Mouse (Mus musculus) CH12.LX (cell line): ENCODE data around the gene Atxn10. TPM values are rescaled to one million over a fixed set of nuclear protein-coding genes. Genes with fewer than 3 reads are reported as not detected.
A peak's percentile ranks its signal among the peaks of the same experiment; 100 is the strongest.

Experiments
- DNase-seq: peaks from one replicate; pipeline ENCODE4 v3.0.0-alpha.2; 2013; ENCODE audit errors: extremely low read depth
- H3K27ac ChIP-seq: 2 replicates; pipeline ENCODE4 v1.5.1; 2012; ENCODE audit warnings: low read depth, mild to moderate bottlenecking, control low read depth, moderate library complexity; ENCODE audit not compliant: insufficient read depth
- H3K27me3 ChIP-seq: replicated peaks from 2 replicates; pipeline ENCODE3; 2012; ENCODE audit warnings: inconsistent platforms
- H3K36me3 ChIP-seq, 2 experiments: replicated peaks in 1 of 2; 2 replicates each; pipeline versions ENCODE3 to v1.6.1; 2012; ENCODE audit warnings: inconsistent platforms in 1 of 2, low read length in 1 of 2, mild to moderate bottlenecking in 1 of 2, mixed read lengths in 1 of 2, moderate library complexity in 1 of 2; ENCODE audit not compliant: control insufficient read depth in 1 of 2, insufficient read depth in 1 of 2
- H3K4me1 ChIP-seq, 2 experiments: 2 replicates each; pipeline ENCODE4 v1.6.1; 2012; ENCODE audit warnings: inconsistent platforms in 1 of 2, moderate library complexity in 1 of 2; ENCODE audit not compliant: insufficient read depth in 2 of 2, control insufficient read depth in 1 of 2
- H3K4me2 ChIP-seq: 2 replicates; pipeline ENCODE4 v1.6.1; 2012; ENCODE audit warnings: low read depth, mild to moderate bottlenecking, control low read depth; ENCODE audit not compliant: poor library complexity, insufficient read depth, severe bottlenecking
- H3K4me3 ChIP-seq, 3 experiments: fragments of 150-350 bp in 1 of 3; sonication (generic) in 1 of 3; replicated peaks in 1 of 3; 2 replicates each; pipeline versions ENCODE3 to v1.5.1; 2011 to 2012; ENCODE audit warnings: low read depth in 2 of 3, low read length in 2 of 3, mild to moderate bottlenecking in 2 of 3, moderate library complexity in 2 of 3, control low read depth in 1 of 3, improper control_type of control experiment in 1 of 3, inconsistent platforms in 1 of 3, mixed read lengths in 1 of 3; ENCODE audit not compliant: poor library complexity in 1 of 3
- H3K79me2 ChIP-seq: replicated peaks from 2 replicates; pipeline ENCODE4 v1.6.1; 2012; ENCODE audit warnings: mild to moderate bottlenecking, moderate library complexity; ENCODE audit not compliant: control insufficient read depth, poor library complexity, insufficient read depth, severe bottlenecking; ENCODE audit errors: extremely low read depth
- H3K9ac ChIP-seq: 2 replicates; pipeline ENCODE4 v1.6.1; 2012; ENCODE audit warnings: low read depth, mild to moderate bottlenecking, control low read depth, moderate library complexity; ENCODE audit not compliant: insufficient read depth
- H3K9me3 ChIP-seq: replicated peaks from 2 replicates; pipeline ENCODE3; 2012; ENCODE audit warnings: low read length, inconsistent platforms, mixed read lengths
- CTCF ChIP-seq, 2 experiments: IDR thresholded peaks in 1 of 2; conservative IDR thresholded peaks in 1 of 2; 2 replicates each; pipeline ENCODE4 v1.5.1; 2011 to 2012; ENCODE audit warnings: low read depth in 2 of 2, low read length in 2 of 2, improper control_type of control experiment in 1 of 2, inconsistent platforms in 1 of 2, mild to moderate bottlenecking in 1 of 2, moderate library complexity in 1 of 2
- EP300 ChIP-seq: IDR thresholded peaks from 2 replicates; pipeline ENCODE4 v1.6.1; 2011; ENCODE audit warnings: low read length, improper control_type of control experiment
- GABPA ChIP-seq: IDR thresholded peaks from 2 replicates; pipeline ENCODE4 v1.6.1; 2012; ENCODE audit warnings: low read depth, low read length, improper control_type of control experiment, inconsistent platforms; ENCODE audit not compliant: insufficient replicate concordance
- IRF4 ChIP-seq: IDR thresholded peaks from 2 replicates; pipeline ENCODE4 v1.6.1; 2014; ENCODE audit warnings: low read depth, mild to moderate bottlenecking, inconsistent platforms, low read length, improper control_type of control experiment
- JUND ChIP-seq: conservative IDR thresholded peaks from 2 replicates; pipeline ENCODE4 v1.6.1; 2011; ENCODE audit warnings: low read depth, low read length, improper control_type of control experiment
- MAFK ChIP-seq: IDR thresholded peaks from 2 replicates; pipeline ENCODE4 v1.6.1; 2011; ENCODE audit warnings: low read length, improper control_type of control experiment; ENCODE audit not compliant: insufficient replicate concordance
- MAX ChIP-seq: IDR thresholded peaks from 2 replicates; pipeline ENCODE4 v1.6.1; 2011; ENCODE audit warnings: low read length, improper control_type of control experiment
- NELFE ChIP-seq: IDR thresholded peaks from 2 replicates; pipeline ENCODE4 v1.6.1; 2011; ENCODE audit warnings: low read depth, low read length, improper control_type of control experiment
- NRF1 ChIP-seq: IDR thresholded peaks from 2 replicates; pipeline ENCODE4 v1.6.1; 2014; ENCODE audit warnings: low read depth, mild to moderate bottlenecking, inconsistent platforms, low read length, improper control_type of control experiment, moderate library complexity
- POLR2AphosphoS2 ChIP-seq: IDR thresholded peaks from 2 replicates; pipeline ENCODE4 v1.6.1; 2011; ENCODE audit warnings: low read depth, low read length, improper control_type of control experiment
- RAD21 ChIP-seq: IDR thresholded peaks from 2 replicates; pipeline ENCODE4 v1.6.1; 2011; ENCODE audit warnings: low read depth, mild to moderate bottlenecking, low read length, improper control_type of control experiment, moderate library complexity
- RCOR1 ChIP-seq: conservative IDR thresholded peaks from 2 replicates; pipeline ENCODE4 v1.6.1; 2012; ENCODE audit warnings: low read depth, mild to moderate bottlenecking, inconsistent platforms, low read length, improper control_type of control experiment
- SIN3A ChIP-seq: IDR thresholded peaks from 2 replicates; pipeline ENCODE4 v1.6.1; 2012; ENCODE audit warnings: low read length, improper control_type of control experiment, inconsistent platforms
- SMC3 ChIP-seq: IDR thresholded peaks from 2 replicates; pipeline ENCODE4 v1.6.1; 2011; ENCODE audit warnings: low read depth, low read length, improper control_type of control experiment
- ZC3H11A ChIP-seq: IDR thresholded peaks from 2 replicates; pipeline ENCODE4 v1.6.1; 2012; ENCODE audit warnings: low read depth, mild to moderate bottlenecking, inconsistent platforms, low read length, improper control_type of control experiment
- ZKSCAN1 ChIP-seq: IDR thresholded peaks from 2 replicates; pipeline ENCODE4 v1.6.1; 2012; ENCODE audit warnings: low read depth, inconsistent platforms, low read length, improper control_type of control experiment, borderline replicate concordance
- ZNF384 ChIP-seq: IDR thresholded peaks from 2 replicates; pipeline ENCODE4 v1.6.1; 2012; ENCODE audit warnings: low read depth, low read length, improper control_type of control experiment, inconsistent platforms
- dilution Hi-C: fragments of 300-500 bp; cut with MboI; formaldehyde crosslinking; loops from 2 replicates; pipeline ENCODE4 v1.14.3; 2020; ENCODE audit warnings: low sequenced_read_pairs; ENCODE audit not compliant: extremely low pct_unique_long_range_greater_than_20kb, extremely low pct_ligation_motif_present
- in situ Hi-C: fragments of 300-500 bp; cut with MboI; formaldehyde crosslinking; loops from 3 replicates; pipeline ENCODE4 v1.14.3; 2019; ENCODE audit warnings: low sequenced_read_pairs, low pct_ligation_motif_present, low pct_unique_long_range_greater_than_20kb, mixed read lengths
- polyA plus RNA-seq: library from polyadenylated mRNA; unstranded; fragments of >175 nt; gene quantifications from 2 replicates; pipeline ENCODE4 v1.2.1, GENCODE M21; 2012; ENCODE audit warnings: low read depth; ENCODE audit not compliant: insufficient read length
- total RNA-seq, 2 experiments: library from RNA; depleted of rRNA; stranded (reverse); fragments of 300-350 nt in 1 of 2; fragments of >200 nt in 1 of 2; gene quantifications; 2 replicates each; pipeline ENCODE4 v1.2.3; 2012 to 2014

Gene Atxn10
- total and polyA plus RNA-seq, 3 experiments: 81.7 to 151 (median 101) TPM

GRCm38 (mm10) chr15:85383477-85383876 lies 47.4 kb downstream of the Atxn10 start:
- no peak overlapping the region for H3K4me2 ChIP-seq
- H3K4me1 ChIP-seq: peaks cover 3 to 22% of the 10 kb centered on the region in 2 experiments; a peak in 2 of 4 replicates
- H3K9me3 ChIP-seq: no peaks in the 10 kb centered on the region
- H3K27ac ChIP-seq: no peak overlapping the region
- H3K27me3 ChIP-seq: no peaks in the 10 kb centered on the region
- no peak overlapping the region for H3K9ac ChIP-seq
- in situ Hi-C loops: no loop called here
- H3K36me3 ChIP-seq: peaks cover 40 to 75% of the 10 kb centered on the region in 2 experiments
- DNase-seq: no peak
- H3K4me3 ChIP-seq: no peak overlapping the region
- dilution Hi-C loops: no loop called here
- H3K79me2 ChIP-seq: 0 out of 2 replicates have a peak, but pooled peaks cover 2% of the 10 kb centered on the region
- TF ChIP-seq GABPA (no peak), JUND (no peak), EP300 (no peak), NELFE (no peak), SIN3A (no peak), MAX (no peak), ZKSCAN1 (no peak), NRF1 (no peak), ZC3H11A (no peak), CTCF (conservative IDR thresholded peaks at IDR 0.05 in 1 of 2, IDR thresholded peaks at IDR 0.05 in 1 of 2; ENCODE audit: low read depth in 2 of 2, low read length in 2 of 2) (no peak), IRF4 (no peak), MAFK (no peak), ZNF384 (no peak), POLR2AphosphoS2 (no peak)

- TF ChIP-seq CTCF (conservative IDR thresholded peaks at IDR 0.05 in 1 of 2, IDR thresholded peaks at IDR 0.05 in 1 of 2; ENCODE audit: low read depth in 2 of 2, low read length in 2 of 2): peak; percentile 33 to 62; a peak in 2 of 4 replicates
- TF ChIP-seq SMC3: peak; percentile 36
- no peak for TF ChIP-seq MAFK
- peak; percentile 6 for TF ChIP-seq RAD21
- TF ChIP-seq RCOR1: no peak
- H3K4me1 ChIP-seq: peaks cover 3 to 15% of the 10 kb centered on the region in 2 experiments; a peak in 2 of 4 replicates
- H3K36me3 ChIP-seq: peaks cover 43 to 90% of the 10 kb centered on the region in 2 experiments
- no peak overlapping the region for H3K4me3 ChIP-seq
- no peak overlapping the region for H3K9ac ChIP-seq
- no peak overlapping the region for H3K27ac ChIP-seq
- no peak overlapping the region for H3K4me2 ChIP-seq
- peak; percentile 15 for DNase-seq
- H3K27me3 ChIP-seq: no peaks in the 10 kb centered on the region
- no peaks in the 10 kb centered on the region for H3K79me2 ChIP-seq
- no peaks in the 10 kb centered on the region for H3K9me3 ChIP-seq
- in situ Hi-C loops: no loop called here
- dilution Hi-C loops: no loop called here
Measured at GRCm38 (mm10) chr15:85388696-85389095, 52.7 kb downstream of the Atxn10 start.
